Mouse (Mus musculus): ENCODE data around the gene Siah3. TPM values are rescaled to one million over a fixed set of nuclear protein-coding genes. Genes with fewer than 3 reads are reported as not detected.

Gene Siah3
- polyA plus RNA-seq (2012; rRNA removed) = 0.04 TPM in 1 of 2 replicates, not detected in the other

- 10% methylated on average over 18 of the region's 18 CpGs for WGBS
- no peak within 1 kb of the TSS for H3K4me3 ChIP-seq (replicated peaks; ENCODE audit: extremely low read depth, low read depth, low read length)
- DNase-seq = no peak
- 0 out of 2 replicates have a peak, but pooled peaks cover 2% of the 10 kb centered on the region for H3K4me1 ChIP-seq (ENCODE audit: control insufficient read depth, insufficient read depth, low read length)
- TF ChIP-seq POLR2A (IDR thresholded peaks at IDR 0.05; ENCODE audit: borderline replicate concordance, extremely low read depth, low read depth, low read length) (no peak), CTCF (IDR thresholded peaks at IDR 0.05; ENCODE audit: insufficient read depth, low read length) (no peak)
These were observed at the start of gene Siah3 for GRCm38 (mm10) chr14:75455743-75456421. Gene Siah3, plus strand, starts transcription at chr14:75455982.

GRCm38 (mm10) chr14:75409772-75410171, 46.0 kb upstream of the Siah3 start:
- no peak overlapping the region for H3K4me3 ChIP-seq (replicated peaks; ENCODE audit: extremely low read depth, low read depth, low read length)
- DNase-seq = no peak

GRCm38 (mm10) chr14:75410392-75410791, 45.4 kb upstream of the Siah3 start:
- Histone ChIP-seq H3K4me1 (ENCODE audit: control insufficient read depth, insufficient read depth, low read length) (no peaks in the 10 kb centered on the region), H3K4me3 (replicated peaks; ENCODE audit: extremely low read depth, low read depth, low read length) (no peak overlapping the region)
- WGBS = 76% methylated on average over 4 of the region's 4 CpGs
- TF ChIP-seq CTCF (IDR thresholded peaks at IDR 0.05; ENCODE audit: insufficient read depth, low read length) (no peak), POLR2A (IDR thresholded peaks at IDR 0.05; ENCODE audit: borderline replicate concordance, extremely low read depth, low read depth, low read length) (no peak)
- no peak for DNase-seq

More at GRCm38 (mm10) chr14:75409772-75410171, 46.0 kb upstream of the Siah3 start:
- no peak for TF ChIP-seq CTCF (IDR thresholded peaks at IDR 0.05; ENCODE audit: insufficient read depth, low read length)
- no peak for TF ChIP-seq POLR2A (IDR thresholded peaks at IDR 0.05; ENCODE audit: borderline replicate concordance, extremely low read depth, low read depth, low read length)
- H3K4me1 ChIP-seq (ENCODE audit: control insufficient read depth, insufficient read depth, low read length) = no peaks in the 10 kb centered on the region
- 66% methylated on average over 3 of the region's 3 CpGs for WGBS

- TF ChIP-seq CTCF (IDR thresholded peaks at IDR 0.05; ENCODE audit: insufficient read depth, low read length) (no peak), POLR2A (IDR thresholded peaks at IDR 0.05; ENCODE audit: borderline replicate concordance, extremely low read depth, low read depth, low read length) (no peak)
- 84% methylated on average over 3 of the region's 3 CpGs for WGBS
- Histone ChIP-seq H3K4me3 (replicated peaks; ENCODE audit: extremely low read depth, low read depth, low read length) (no peak overlapping the region), H3K4me1 (ENCODE audit: control insufficient read depth, insufficient read depth, low read length) (no peaks in the 10 kb centered on the region)
- DNase-seq = no peak
These were observed 37.1 kb upstream of the Siah3 start for GRCm38 (mm10) chr14:75418721-75419120.

GRCm38 (mm10) chr14:75419876-75420275, 35.9 kb upstream of the Siah3 start:
- TF ChIP-seq CTCF (IDR thresholded peaks at IDR 0.05; ENCODE audit: insufficient read depth, low read length) = no peak
- WGBS = 80% methylated on average over 7 of the region's 7 CpGs
- Histone ChIP-seq H3K4me3 (replicated peaks; ENCODE audit: extremely low read depth, low read depth, low read length) (no peak overlapping the region), H3K4me1 (ENCODE audit: control insufficient read depth, insufficient read depth, low read length) (no peaks in the 10 kb centered on the region)
- no peak for DNase-seq

GRCm38 (mm10) chr14:75420811-75421210, 35.0 kb upstream of the Siah3 start:
- Histone ChIP-seq H3K4me1 (ENCODE audit: control insufficient read depth, insufficient read depth, low read length) (no peaks in the 10 kb centered on the region), H3K4me3 (replicated peaks; ENCODE audit: extremely low read depth, low read depth, low read length) (no peak overlapping the region)
- no peak for TF ChIP-seq POLR2A (IDR thresholded peaks at IDR 0.05; ENCODE audit: borderline replicate concordance, extremely low read depth, low read depth, low read length)
- 49% methylated on average over 6 of the region's 6 CpGs for WGBS
- no peak for DNase-seq

GRCm38 (mm10) chr14:75431173-75431786, 24.5 kb upstream of the Siah3 start:
- TF ChIP-seq CTCF (IDR thresholded peaks at IDR 0.05; ENCODE audit: insufficient read depth, low read length) = no peak
- no peak for TF ChIP-seq POLR2A (IDR thresholded peaks at IDR 0.05; ENCODE audit: borderline replicate concordance, extremely low read depth, low read depth, low read length)
- Histone ChIP-seq H3K4me3 (replicated peaks; ENCODE audit: extremely low read depth, low read depth, low read length) (no peak overlapping the region), H3K4me1 (ENCODE audit: control insufficient read depth, insufficient read depth, low read length) (no peaks in the 10 kb centered on the region)
- no peak for DNase-seq
- WGBS = 73% methylated on average over 7 of the region's 8 CpGs

- Histone ChIP-seq H3K4me1 (ENCODE audit: control insufficient read depth, insufficient read depth, low read length) (no peaks in the 10 kb centered on the region), H3K4me3 (replicated peaks; ENCODE audit: extremely low read depth, low read depth, low read length) (no peak overlapping the region)
- DNase-seq = no peak
- 63% methylated on average over 10 of the region's 10 CpGs for WGBS
- TF ChIP-seq CTCF (IDR thresholded peaks at IDR 0.05; ENCODE audit: insufficient read depth, low read length) = no peak
- TF ChIP-seq POLR2A (IDR thresholded peaks at IDR 0.05; ENCODE audit: borderline replicate concordance, extremely low read depth, low read depth, low read length) = no peak
These were observed 22.9 kb upstream of the Siah3 start for GRCm38 (mm10) chr14:75432850-75433249.

GRCm38 (mm10) chr14:75434576-75434975, 21.2 kb upstream of the Siah3 start:
- Histone ChIP-seq H3K4me3 (replicated peaks; ENCODE audit: extremely low read depth, low read depth, low read length) (no peak overlapping the region), H3K4me1 (ENCODE audit: control insufficient read depth, insufficient read depth, low read length) (no peaks in the 10 kb centered on the region)
- WGBS = 67% methylated on average over 10 of the region's 10 CpGs
- no peak for DNase-seq
- TF ChIP-seq POLR2A (IDR thresholded peaks at IDR 0.05; ENCODE audit: borderline replicate concordance, extremely low read depth, low read depth, low read length) = no peak
- TF ChIP-seq CTCF (IDR thresholded peaks at IDR 0.05; ENCODE audit: insufficient read depth, low read length) = no peak

GRCm38 (mm10) chr14:75444486-75445105, 11.2 kb upstream of the Siah3 start:
- H3K4me3 ChIP-seq (replicated peaks; ENCODE audit: extremely low read depth, low read depth, low read length) = no peak overlapping the region
- no peak for DNase-seq
- 65% methylated on average over 11 of the region's 11 CpGs for WGBS
- TF ChIP-seq POLR2A (IDR thresholded peaks at IDR 0.05; ENCODE audit: borderline replicate concordance, extremely low read depth, low read depth, low read length) = no peak
- TF ChIP-seq CTCF (IDR thresholded peaks at IDR 0.05; ENCODE audit: insufficient read depth, low read length) = no peak
- no peaks in the 10 kb centered on the region for H3K4me1 ChIP-seq (ENCODE audit: control insufficient read depth, insufficient read depth, low read length)
